Mouse (Mus musculus): ENCODE results near the gene Acnat1. TPM values are rescaled to one million over a fixed set of nuclear protein-coding genes. Genes with fewer than 3 reads are reported as not detected.
"Not testable (repeated sequence)": the region's sequence is repeated elsewhere in the genome, so short reads cannot be mapped to it uniquely, and the experiment has no call there.

The Acnat1 gene
- polyA plus RNA-seq, 1 experiment from 2014 or later, result not detected

- not testable (repeated sequence) for H3K9ac ChIP-seq; H3K9me3 ChIP-seq; H3K4me3 ChIP-seq; H3K27ac ChIP-seq; ATAC-seq (ENCODE audit: insufficient number of reproducible peaks, low FRiP score, low TSS enrichment, low read depth); H3K36me3 ChIP-seq; H3K4me2 ChIP-seq; H3K4me1 ChIP-seq; H3K27me3 ChIP-seq
- 70% methylated on average over 3 of the region's 3 CpGs for WGBS
These were observed 12.4 kb upstream of the Acnat1 start for GRCm38 (mm10) chr4:49485934-49486650.

- no peak for ATAC-seq (ENCODE audit: insufficient number of reproducible peaks, low FRiP score, low TSS enrichment, low read depth)
- Histone ChIP-seq H3K27me3 (no peaks in the 10 kb centered on the region), H3K9ac (no peak overlapping the region), H3K27ac (no peak overlapping the region), H3K4me1 (peaks cover 2% of the 10 kb centered on the region; the same call in 1 of the 2 replicates), H3K9me3 (no peaks in the 10 kb centered on the region), H3K4me3 (no peak overlapping the region), H3K36me3 (no peaks in the 10 kb centered on the region), H3K4me2 (no peak overlapping the region)
These were observed 11.7 kb upstream of the Acnat1 start for GRCm38 (mm10) chr4:49485442-49485841.

- peak overlapping the region; percentile 29; the same call in 1 of the 2 replicates for H3K4me2 ChIP-seq
- H3K4me1 ChIP-seq, result peaks cover 8% of the 10 kb centered on the region
- no peak overlapping the region for H3K27ac ChIP-seq
- no peaks in the 10 kb centered on the region for H3K27me3 ChIP-seq
- ATAC-seq (ENCODE audit: insufficient number of reproducible peaks, low FRiP score, low TSS enrichment, low read depth), result no peak
- no peak overlapping the region for H3K4me3 ChIP-seq
- 48% methylated on average over 3 of the region's 3 CpGs for WGBS
- H3K9me3 ChIP-seq, result no peaks in the 10 kb centered on the region
- no peak overlapping the region for H3K9ac ChIP-seq
- H3K36me3 ChIP-seq, result no peaks in the 10 kb centered on the region
These were observed 7.2 kb upstream of the Acnat1 start for GRCm38 (mm10) chr4:49480896-49481295.

- Histone ChIP-seq H3K36me3 (no peaks in the 10 kb centered on the region), H3K9me3 (no peaks in the 10 kb centered on the region), H3K27ac (0 out of 2 replicates have a peak overlapping the region, but pooled peaks have one; percentile 33), H3K4me1 (peaks cover 8% of the 10 kb centered on the region), H3K27me3 (no peaks in the 10 kb centered on the region), H3K4me2 (peak overlapping the region; percentile 29), H3K4me3 (peak overlapping the region; percentile 17; the same call in 1 of the 2 replicates), H3K9ac (no peak overlapping the region)
- WGBS, result 12% methylated on average over 21 of the region's 21 CpGs
- no peak for ATAC-seq (ENCODE audit: insufficient number of reproducible peaks, low FRiP score, low TSS enrichment, low read depth)
These were observed 6.5 kb upstream of the Acnat1 start for GRCm38 (mm10) chr4:49480104-49480760.

- ATAC-seq (ENCODE audit: insufficient number of reproducible peaks, low FRiP score, low TSS enrichment, low read depth), result not testable (repeated sequence)
- WGBS, result 22% methylated on average over 2 of the region's 2 CpGs
These were observed 5.3 kb upstream of the Acnat1 start for GRCm38 (mm10) chr4:49479035-49479434.

GRCm38 (mm10) chr4:49478118-49478877 is 4.6 kb upstream of the Acnat1 start:
- no peak for ATAC-seq (ENCODE audit: insufficient number of reproducible peaks, low FRiP score, low TSS enrichment, low read depth)
- H3K36me3 ChIP-seq, result no peaks in the 10 kb centered on the region
- H3K27me3 ChIP-seq, result no peaks in the 10 kb centered on the region
- H3K27ac ChIP-seq, result no peak overlapping the region
- peak overlapping the region; percentile 43 for H3K4me2 ChIP-seq
- WGBS, result 20% methylated on average over 19 of the region's 19 CpGs
- no peak overlapping the region for H3K9ac ChIP-seq
- H3K4me1 ChIP-seq, result peaks cover 8% of the 10 kb centered on the region
- no peaks in the 10 kb centered on the region for H3K9me3 ChIP-seq
- H3K4me3 ChIP-seq, result no peak overlapping the region

More at GRCm38 (mm10) chr4:49479035-49479434, 5.3 kb upstream of the Acnat1 start:
- H3K9ac ChIP-seq, H3K4me1 ChIP-seq, H3K27me3 ChIP-seq, H3K4me2 ChIP-seq, H3K36me3 ChIP-seq, H3K4me3 ChIP-seq, H3K9me3 ChIP-seq, H3K27ac ChIP-seq: not testable (repeated sequence)

GRCm38 (mm10) chr4:49474583-49474982 is 871 bp upstream of the Acnat1 start:
- Histone ChIP-seq H3K36me3 (no peaks in the 10 kb centered on the region), H3K4me3 (no peak overlapping the region), H3K9me3 (no peaks in the 10 kb centered on the region), H3K9ac (no peak overlapping the region), H3K27ac (no peak overlapping the region), H3K4me2 (no peak overlapping the region), H3K27me3 (no peaks in the 10 kb centered on the region), H3K4me1 (peaks cover 5% of the 10 kb centered on the region; the same call in 1 of the 2 replicates)
- no peak for ATAC-seq (ENCODE audit: insufficient number of reproducible peaks, low FRiP score, low TSS enrichment, low read depth)

GRCm38 (mm10) chr4:49469435-49470151 is 4.1 kb downstream of the Acnat1 start:
- no peak overlapping the region for H3K4me3 ChIP-seq
- H3K27ac ChIP-seq, result no peak overlapping the region
- H3K27me3 ChIP-seq, result no peaks in the 10 kb centered on the region
- no peak for ATAC-seq (ENCODE audit: insufficient number of reproducible peaks, low FRiP score, low TSS enrichment, low read depth)
- no peaks in the 10 kb centered on the region for H3K36me3 ChIP-seq
- H3K9me3 ChIP-seq, result no peaks in the 10 kb centered on the region
- no peak overlapping the region for H3K4me2 ChIP-seq
- H3K4me1 ChIP-seq, result no peaks in the 10 kb centered on the region
- WGBS, result 60% methylated on average over 3 of the region's 3 CpGs
- no peak overlapping the region for H3K9ac ChIP-seq

GRCm38 (mm10) chr4:49467360-49467759 is 6.4 kb downstream of the Acnat1 start:
- Histone ChIP-seq H3K36me3 (no peaks in the 10 kb centered on the region), H3K9me3 (no peaks in the 10 kb centered on the region), H3K9ac (no peak overlapping the region), H3K27me3 (no peaks in the 10 kb centered on the region), H3K4me3 (no peak overlapping the region), H3K4me2 (no peak overlapping the region), H3K27ac (no peak overlapping the region), H3K4me1 (no peaks in the 10 kb centered on the region)
- 93% methylated on average over 6 of the region's 6 CpGs for WGBS
- no peak for ATAC-seq (ENCODE audit: insufficient number of reproducible peaks, low FRiP score, low TSS enrichment, low read depth)

GRCm38 (mm10) chr4:49456171-49456570 is 17.5 kb downstream of the Acnat1 start:
- H3K4me1 ChIP-seq, result no peaks in the 10 kb centered on the region
- H3K27me3 ChIP-seq, result no peaks in the 10 kb centered on the region
- H3K36me3 ChIP-seq, result no peaks in the 10 kb centered on the region
- no peak overlapping the region for H3K9ac ChIP-seq
- H3K4me2 ChIP-seq, result no peak overlapping the region
- no peak overlapping the region for H3K27ac ChIP-seq
- 42% methylated on average over 2 of the region's 2 CpGs for WGBS
- no peak overlapping the region for H3K4me3 ChIP-seq
- H3K9me3 ChIP-seq, result no peaks in the 10 kb centered on the region
- no peak for ATAC-seq (ENCODE audit: insufficient number of reproducible peaks, low FRiP score, low TSS enrichment, low read depth)

- no peaks in the 10 kb centered on the region for H3K4me1 ChIP-seq
- 81% methylated on average over 1 of the region's 1 CpGs for WGBS
- no peaks in the 10 kb centered on the region for H3K27me3 ChIP-seq
- H3K9me3 ChIP-seq, result no peaks in the 10 kb centered on the region
- H3K4me3 ChIP-seq, result no peak overlapping the region
- no peak for ATAC-seq (ENCODE audit: insufficient number of reproducible peaks, low FRiP score, low TSS enrichment, low read depth)
- no peaks in the 10 kb centered on the region for H3K36me3 ChIP-seq
- no peak overlapping the region for H3K9ac ChIP-seq
- H3K27ac ChIP-seq, result no peak overlapping the region
- H3K4me2 ChIP-seq, result no peak overlapping the region
These were observed 21.7 kb downstream of the Acnat1 start for GRCm38 (mm10) chr4:49451848-49452551.

Measured in limb, embryonic 15.5 days (tissue).